Mouse (Mus musculus) CH12F3 (cell line): ENCODE measurements at regions not wholly inside any gene's neighbourhood (a gene's known extent, or its start where the extent isn't known, plus 50 kb on each side); places are given as distances from the start of the nearest gene placed in this dataset.
"Not testable (repeated sequence)": the region's sequence is repeated elsewhere in the genome, so short reads cannot be mapped to it uniquely, and the experiment has no call there.

Experiments
- in situ Hi-C: fragments of 300-500 bp; cut with MboI; formaldehyde crosslinking; loops from 2 replicates; pipeline ENCODE4 v1.14.3; 2020; ENCODE audit warnings: low sequenced_read_pairs

DNA sequence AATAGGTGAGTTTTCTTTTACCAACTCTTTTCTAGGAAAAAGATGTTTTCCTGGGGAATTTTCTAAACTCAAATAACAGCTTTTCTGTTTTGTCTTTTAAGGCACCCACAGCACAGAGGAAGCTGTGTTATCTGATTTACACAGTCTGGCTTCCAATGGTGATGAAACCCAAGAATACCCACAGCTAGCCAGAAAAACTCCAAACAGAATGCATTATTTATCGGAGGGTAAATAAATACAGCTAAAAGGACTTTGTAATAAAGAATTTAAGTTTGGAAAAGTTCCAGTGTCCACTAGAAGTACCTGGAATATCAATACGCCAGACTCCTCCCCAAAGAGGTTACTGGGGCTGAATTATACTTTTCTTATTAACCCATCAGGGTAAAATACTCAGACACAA lies 123.7 kb downstream of the Car2 start:
- in situ Hi-C loops, result no loop called here

GRCm38 (mm10) chr3:15016621-15017020 lies 130.5 kb downstream of the Car2 start:
- in situ Hi-C loops, result no loop called here

- in situ Hi-C loops, result no loop called here
Measured at GRCm38 (mm10) chr3:15022773-15023172, 136.7 kb downstream of the Car2 start.

GRCm38 (mm10) chr3:15040866-15041528 lies 154.9 kb downstream of the Car2 start:
- in situ Hi-C loops, result no loop called here

- in situ Hi-C loops, result no loop called here
Measured at GRCm38 (mm10) chr3:15053968-15054367, 167.9 kb downstream of the Car2 start.

- in situ Hi-C loops, result not testable (repeated sequence)
Measured at GRCm38 (mm10) chr3:15055516-15056256, 169.6 kb downstream of the Car2 start.

- in situ Hi-C loops, result not testable (repeated sequence)
Measured at GRCm38 (mm10) chr3:15056788-15057585, 170.9 kb downstream of the Car2 start.

DNA sequence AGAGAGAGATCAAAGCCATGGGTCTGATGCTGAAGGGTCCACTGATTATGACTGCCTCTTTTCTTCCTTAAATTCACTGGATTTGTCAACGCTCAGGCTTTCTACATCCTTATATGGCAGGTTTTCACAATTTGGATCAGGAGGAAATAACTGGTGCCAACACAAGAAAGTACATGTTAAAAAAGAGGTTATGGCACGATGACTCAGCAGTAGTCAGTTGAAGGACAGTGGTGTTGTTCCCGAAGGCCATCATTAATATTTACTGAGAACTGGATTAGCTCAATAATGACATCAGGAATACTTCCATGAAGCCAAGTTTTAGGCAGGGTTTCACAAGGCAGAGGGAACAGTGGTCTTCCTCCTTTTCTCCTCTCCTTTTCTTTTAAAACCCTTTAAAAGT lies 179.6 kb downstream of the Car2 start:
- in situ Hi-C loops, result no loop called here

DNA sequence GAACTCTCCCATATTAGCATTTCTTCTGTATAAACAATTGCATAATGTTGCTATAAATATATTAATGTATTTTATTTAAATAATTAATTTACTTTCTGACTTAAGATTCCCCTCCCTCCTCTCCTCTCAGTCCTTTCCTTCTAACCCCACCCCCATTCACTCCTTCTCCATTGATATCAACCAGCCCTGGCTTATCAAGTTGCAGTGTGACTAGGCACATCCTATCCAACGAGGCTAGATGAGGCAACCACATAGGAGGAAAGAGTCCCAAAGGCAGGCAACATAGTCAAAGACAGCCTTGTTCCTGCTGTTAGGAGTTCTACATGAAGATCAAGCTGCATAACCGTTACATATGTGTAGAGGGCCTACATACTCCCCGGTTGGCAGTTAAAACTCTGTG lies 182.2 kb downstream of the Car2 start:
- in situ Hi-C loops, result no loop called here

DNA sequence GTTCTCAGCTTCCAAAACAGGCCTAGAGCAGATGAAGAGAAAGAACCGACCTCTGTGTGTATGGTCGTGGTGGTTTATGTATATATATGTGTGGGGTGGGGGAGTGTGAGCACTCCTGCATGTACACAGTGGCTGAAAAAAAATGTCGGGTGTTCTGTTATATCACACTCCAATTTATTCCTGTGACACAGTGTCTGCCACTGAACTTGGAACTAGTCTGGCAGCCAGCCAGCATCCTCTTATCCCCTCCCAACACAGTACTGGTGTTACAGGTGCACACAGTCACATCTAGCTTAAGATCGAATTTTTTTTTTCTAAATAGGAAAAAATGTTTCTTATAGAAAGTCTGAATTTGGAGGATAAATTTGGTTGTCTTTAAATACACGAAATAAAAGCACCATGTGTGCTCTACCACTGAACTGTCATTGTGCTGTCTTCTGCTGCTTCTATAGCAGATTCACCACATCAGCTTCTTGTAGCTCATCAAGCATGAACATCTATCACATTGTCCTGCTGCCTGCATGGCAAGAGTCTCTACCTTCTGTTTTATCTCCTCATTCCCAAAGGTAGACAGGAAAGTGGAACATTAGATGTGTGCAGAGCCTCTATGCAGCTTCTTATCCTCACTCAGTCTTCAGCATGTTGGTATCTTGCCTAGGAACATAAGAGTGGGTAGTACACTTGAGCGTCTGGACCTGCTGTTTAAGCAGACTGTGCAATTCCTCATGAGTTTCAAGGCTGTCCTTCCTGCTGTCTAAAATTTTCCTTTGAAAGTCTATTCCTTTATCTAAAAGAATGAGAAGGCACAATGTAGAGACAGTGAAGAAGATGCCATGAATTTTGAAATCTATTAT lies 185.2 kb downstream of the Car2 start:
- in situ Hi-C loops, result no loop called here

GRCm38 (mm10) chr3:15073405-15073804 lies 187.3 kb downstream of the Car2 start:
- in situ Hi-C loops, result no loop called here

- in situ Hi-C loops, result no loop called here
Measured at GRCm38 (mm10) chr3:15073847-15074246, 187.8 kb downstream of the Car2 start.

GRCm38 (mm10) chr3:15074949-15075348 lies 188.9 kb downstream of the Car2 start:
- in situ Hi-C loops, result no loop called here

GRCm38 (mm10) chr3:15090124-15090523 lies 204.1 kb downstream of the Car2 start:
- in situ Hi-C loops, result no loop called here

GRCm38 (mm10) chr3:15098206-15098817 lies 212.2 kb downstream of the Car2 start:
- in situ Hi-C loops, result no loop called here

DNA sequence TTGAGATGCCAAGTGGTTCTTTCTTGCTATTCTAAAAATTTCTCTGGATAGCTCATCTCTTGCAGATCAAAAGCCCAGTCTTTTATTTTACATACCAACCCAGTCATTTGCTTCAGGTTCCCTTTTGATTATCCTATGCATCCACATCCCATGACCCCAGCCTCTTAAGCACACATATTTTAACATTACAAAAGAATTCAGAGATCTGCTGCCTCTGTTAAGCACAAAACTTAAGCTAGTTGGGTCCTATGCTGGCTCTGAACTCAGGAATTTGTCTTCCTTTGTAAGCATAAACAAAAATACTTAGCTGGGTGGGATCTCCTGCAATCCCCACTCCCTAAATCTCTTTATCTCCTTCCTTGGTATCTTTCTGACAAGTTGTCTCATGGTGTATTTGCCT lies 212.9 kb downstream of the Car2 start:
- in situ Hi-C loops, result no loop called here

DNA sequence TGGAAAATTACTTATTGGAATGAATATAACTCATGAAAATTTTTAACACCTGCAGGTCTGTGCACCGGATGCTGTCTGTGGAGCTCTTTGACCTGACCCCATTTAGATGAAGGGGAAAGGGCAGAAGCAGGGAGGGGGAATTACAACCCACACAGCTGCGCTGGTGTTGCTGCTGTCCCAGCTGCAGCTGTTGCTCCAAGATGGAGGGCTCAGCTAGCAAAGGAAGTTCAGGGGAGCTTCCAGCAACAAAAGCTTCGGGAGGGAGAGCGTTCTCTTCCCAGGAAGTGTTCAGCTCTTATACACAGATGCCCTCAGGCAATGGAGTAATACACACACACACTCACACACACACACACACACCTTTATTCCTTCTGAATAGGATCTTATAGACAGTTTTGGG lies 219.6 kb downstream of the Car2 start:
- in situ Hi-C loops, result no loop called here

GRCm38 (mm10) chr3:15106281-15106680 lies 220.2 kb downstream of the Car2 start:
- in situ Hi-C loops, result no loop called here

GRCm38 (mm10) chr3:15107301-15107700 lies 221.2 kb downstream of the Car2 start:
- in situ Hi-C loops, result no loop called here

DNA sequence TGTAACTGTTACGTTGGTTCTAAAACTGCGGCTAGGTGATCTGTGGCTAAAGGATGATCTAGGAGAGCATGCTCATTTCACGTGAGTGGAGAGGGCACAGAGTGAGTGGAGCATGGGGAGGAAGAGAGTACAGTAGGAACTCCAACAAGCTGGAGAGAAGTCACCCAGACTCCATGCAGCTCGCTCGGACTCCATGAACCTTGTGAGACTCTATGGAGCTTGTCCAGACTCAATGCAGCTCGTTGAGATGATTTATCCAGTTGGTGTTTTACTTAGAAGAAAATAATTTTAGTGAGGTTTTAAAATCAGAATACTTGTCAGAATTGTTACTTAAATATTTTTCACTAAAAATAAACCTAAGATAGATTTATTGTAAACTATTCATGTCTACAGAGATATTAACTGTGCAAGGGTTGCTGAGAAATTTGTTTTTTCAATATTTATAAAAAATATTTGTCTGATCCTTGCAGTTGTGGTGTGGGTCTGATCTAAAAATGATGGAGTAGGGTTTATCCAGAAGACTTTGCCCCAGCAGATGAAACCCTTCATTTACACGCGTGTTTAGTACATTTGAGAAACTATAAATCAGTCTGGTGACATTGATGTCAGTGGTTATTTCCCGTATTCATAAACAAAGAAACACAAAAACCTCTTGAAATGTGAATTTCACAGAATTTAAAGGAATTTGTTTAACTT lies 222.3 kb downstream of the Car2 start:
- in situ Hi-C loops, result no loop called here
